Mouse (Mus musculus) small intestine, adult 2 months (tissue): ENCODE results near the gene Maml3. TPM values are rescaled to one million over a fixed set of nuclear protein-coding genes. Genes with fewer than 3 reads are reported as not detected.

Source experiments
- H3K27ac ChIP-seq: fragments of 200-500 bp; 2 replicates; pipeline ENCODE4 v1.5.1; 2012; ENCODE audit warnings: low read depth, low read length, control low read depth, inconsistent platforms; ENCODE audit not compliant: insufficient read depth
- H3K27me3 ChIP-seq: fragments of 200-500 bp; 2 replicates; pipeline ENCODE4 v1.6.1; 2012; ENCODE audit warnings: mild to moderate bottlenecking, moderate library complexity, low read length, inconsistent platforms; ENCODE audit not compliant: control insufficient read depth, insufficient read depth
- H3K36me3 ChIP-seq: fragments of 200-500 bp; 2 replicates; pipeline ENCODE4 v1.6.1; 2012; ENCODE audit warnings: mild to moderate bottlenecking, low read length, control low read depth, inconsistent platforms; ENCODE audit not compliant: control insufficient read depth, insufficient read depth
- H3K4me1 ChIP-seq: fragments of 200-500 bp; 2 replicates; pipeline ENCODE4 v1.6.1; 2012; ENCODE audit warnings: low read length, inconsistent platforms, mixed read lengths; ENCODE audit not compliant: control insufficient read depth, insufficient read depth, insufficient read length
- H3K4me3 ChIP-seq: fragments of 200-500 bp; 2 replicates; pipeline ENCODE4 v1.5.1; 2012; ENCODE audit warnings: low read depth, mild to moderate bottlenecking, control low read depth, inconsistent platforms, low read length, moderate library complexity
- CTCF ChIP-seq: fragments of 200-500 bp; IDR thresholded peaks from 2 replicates; pipeline ENCODE4 v1.5.1; 2012; ENCODE audit warnings: low read depth, mild to moderate bottlenecking, control low read depth, inconsistent platforms, low read length, moderate library complexity, mixed read lengths; ENCODE audit not compliant: insufficient replicate concordance, insufficient read length; ENCODE audit errors: extremely low read depth
- POLR2A ChIP-seq: fragments of 200-500 bp; IDR thresholded peaks from 2 replicates; pipeline ENCODE4 v1.6.1; 2012; ENCODE audit warnings: low read depth, mild to moderate bottlenecking, control low read depth, inconsistent platforms, low read length, moderate library complexity
- WGBS: fragments of 180-500 bp; shearing (Covaris S2); methylation state at CpG from one replicate; pipeline ENCODE4 v1.1.7; 2018; 5-methylcytosine and 5-hydroxymethylcytosine counted together
- polyA plus RNA-seq: library from polyadenylated mRNA; depleted of rRNA; stranded (reverse); fragments of >200 nt; gene quantifications from 2 replicates; pipeline ENCODE4 v1.2.3, GENCODE M21; 2012

Maml3 gene
- polyA plus RNA-seq, 1 experiment = 3.2 TPM

DNA sequence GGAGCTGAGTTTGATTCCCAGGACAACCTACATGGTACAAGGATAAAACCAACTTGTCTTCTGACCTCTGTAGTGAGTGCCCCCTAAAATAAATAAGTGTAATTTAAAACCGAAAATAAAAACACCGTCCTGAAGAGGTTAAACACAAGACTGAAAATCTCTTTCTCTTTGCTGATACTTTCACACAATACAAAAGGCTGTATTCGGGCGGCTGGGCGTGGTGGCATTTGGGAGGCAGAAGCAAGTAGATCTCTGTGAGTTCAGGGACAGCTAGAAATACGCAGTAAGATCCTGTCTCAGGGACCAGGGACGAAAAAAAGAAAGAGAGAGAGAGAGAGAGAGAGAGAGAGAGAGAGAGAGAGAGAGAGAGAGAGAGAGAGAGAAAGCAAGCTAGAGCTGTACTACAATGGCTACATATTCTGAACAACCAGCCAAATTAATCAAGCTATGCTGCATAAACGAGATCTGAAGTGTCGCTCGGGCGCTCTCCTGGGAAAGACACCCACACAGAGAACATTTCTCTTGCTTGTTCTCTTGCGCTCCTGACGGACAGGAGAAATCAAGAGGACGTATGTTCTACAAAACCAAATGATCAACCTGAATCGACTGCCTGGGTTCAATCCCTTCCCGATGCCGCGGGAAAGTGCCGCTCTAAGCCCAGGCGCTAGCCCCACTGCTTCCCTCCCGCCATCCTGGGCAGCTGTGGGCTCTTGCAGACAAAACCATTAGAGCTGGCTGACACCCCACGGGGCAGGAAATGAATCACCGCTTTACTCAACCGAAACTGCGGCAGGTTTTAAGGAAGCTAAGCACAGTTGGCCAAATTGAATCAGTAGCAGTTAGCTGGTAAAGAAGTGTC, 35.3 kb downstream of the Maml3 start:
- H3K27me3 ChIP-seq = no peaks in the 10 kb centered on the region
- H3K36me3 ChIP-seq = no peaks in the 10 kb centered on the region
- peaks cover 2% of the 10 kb centered on the region; the same call in 1 of the 2 replicates for H3K4me1 ChIP-seq
- H3K4me3 ChIP-seq = peak overlapping the region; percentile 63
- 0 out of 2 replicates have a peak overlapping the region, but pooled peaks have one; percentile 11 for H3K27ac ChIP-seq
- 28% methylated on average over 25 of the region's 25 CpGs for WGBS
- TF ChIP-seq CTCF = no peak
- TF ChIP-seq POLR2A = peak; percentile 45; the same call in 1 of the 2 replicates

DNA sequence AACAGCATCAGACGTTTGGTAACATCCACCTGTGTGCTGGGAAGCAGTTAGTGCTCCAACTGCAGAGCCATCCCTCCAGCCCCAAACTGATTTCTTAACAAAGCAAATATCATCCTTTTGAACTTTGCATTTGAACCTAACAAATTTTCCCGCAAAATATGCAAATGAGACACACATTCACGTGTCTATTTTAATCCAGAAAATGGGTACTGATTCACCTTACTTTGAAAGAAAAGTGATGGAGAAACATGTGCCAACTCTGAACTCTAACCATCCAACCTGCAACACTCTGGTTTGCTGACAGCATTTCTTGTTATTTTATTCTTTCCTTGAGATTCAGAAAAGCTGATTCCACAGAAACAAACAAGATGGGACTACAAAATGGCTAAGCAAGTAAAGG, 36.0 kb downstream of the Maml3 start:
- H3K4me3 ChIP-seq = no peak overlapping the region
- H3K27me3 ChIP-seq = no peaks in the 10 kb centered on the region
- 70% methylated on average over 3 of the region's 3 CpGs for WGBS
- peaks cover 2% of the 10 kb centered on the region; the same call in 1 of the 2 replicates for H3K4me1 ChIP-seq
- no peaks in the 10 kb centered on the region for H3K36me3 ChIP-seq
- no peak overlapping the region for H3K27ac ChIP-seq
- TF ChIP-seq POLR2A = no peak
- no peak for TF ChIP-seq CTCF

DNA sequence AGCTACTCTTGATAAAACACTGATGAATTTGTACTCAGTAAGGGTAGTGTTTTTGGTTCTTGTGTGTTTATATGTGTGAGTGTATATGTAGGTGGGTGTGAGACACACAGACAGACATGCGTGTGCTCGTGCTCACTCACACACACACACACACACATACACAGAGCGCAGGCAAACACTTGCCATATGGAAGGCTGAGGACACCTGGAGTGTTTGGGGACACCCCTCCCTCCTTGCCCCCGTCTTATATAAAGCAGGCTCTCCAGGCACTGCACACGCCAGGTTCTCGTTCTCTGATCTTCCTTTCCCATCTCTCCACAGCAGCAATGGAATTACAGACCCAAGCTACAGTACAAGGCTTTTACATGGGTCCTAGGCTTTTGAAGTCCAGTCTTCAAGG, 37.7 kb downstream of the Maml3 start:
- WGBS = 89% methylated on average over 6 of the region's 6 CpGs

GRCm38 (mm10) chr3:52066142-52066541, 38.7 kb downstream of the Maml3 start:
- no peaks in the 10 kb centered on the region for H3K27me3 ChIP-seq
- 32% methylated on average over 3 of the region's 3 CpGs for WGBS
- no peaks in the 10 kb centered on the region for H3K36me3 ChIP-seq

More for the DNA sequence above, 37.7 kb downstream of the Maml3 start:
- Histone ChIP-seq H3K4me3 (no peak overlapping the region), H3K27ac (no peak overlapping the region), H3K36me3 (no peaks in the 10 kb centered on the region), H3K4me1 (peaks cover 8% of the 10 kb centered on the region), H3K27me3 (no peaks in the 10 kb centered on the region)
- TF ChIP-seq POLR2A = no peak
- TF ChIP-seq CTCF = no peak

DNA sequence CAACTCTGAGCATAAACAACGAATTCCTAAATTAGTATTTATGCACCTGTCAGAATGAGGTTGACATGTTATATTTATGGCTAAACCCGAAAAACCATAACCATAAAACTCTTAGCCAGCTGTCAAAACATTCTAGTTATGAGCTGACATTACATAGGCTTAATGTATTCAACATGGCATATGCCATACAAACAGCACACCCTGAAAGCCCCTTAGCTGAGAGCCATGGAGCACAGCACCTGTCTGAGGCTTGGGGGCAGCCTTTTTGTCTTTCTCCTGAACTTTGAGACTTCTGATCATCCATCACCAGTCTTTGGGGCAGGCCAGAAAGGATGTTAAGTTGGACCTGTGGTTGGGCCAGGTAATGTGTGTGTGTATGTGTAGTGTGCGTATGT, 41.6 kb downstream of the Maml3 start:
- H3K4me1 ChIP-seq = peaks cover 6% of the 10 kb centered on the region
- no peaks in the 10 kb centered on the region for H3K27me3 ChIP-seq
- 55% methylated on average over 3 of the region's 3 CpGs for WGBS
- H3K36me3 ChIP-seq = no peaks in the 10 kb centered on the region
- H3K27ac ChIP-seq = no peak overlapping the region
- TF ChIP-seq CTCF = no peak
- TF ChIP-seq POLR2A = no peak
- H3K4me3 ChIP-seq = no peak overlapping the region

More at GRCm38 (mm10) chr3:52066142-52066541, 38.7 kb downstream of the Maml3 start:
- H3K4me3 ChIP-seq = no peak overlapping the region
- peaks cover 8% of the 10 kb centered on the region for H3K4me1 ChIP-seq
- TF ChIP-seq POLR2A (no peak), CTCF (no peak)
- no peak overlapping the region for H3K27ac ChIP-seq

DNA sequence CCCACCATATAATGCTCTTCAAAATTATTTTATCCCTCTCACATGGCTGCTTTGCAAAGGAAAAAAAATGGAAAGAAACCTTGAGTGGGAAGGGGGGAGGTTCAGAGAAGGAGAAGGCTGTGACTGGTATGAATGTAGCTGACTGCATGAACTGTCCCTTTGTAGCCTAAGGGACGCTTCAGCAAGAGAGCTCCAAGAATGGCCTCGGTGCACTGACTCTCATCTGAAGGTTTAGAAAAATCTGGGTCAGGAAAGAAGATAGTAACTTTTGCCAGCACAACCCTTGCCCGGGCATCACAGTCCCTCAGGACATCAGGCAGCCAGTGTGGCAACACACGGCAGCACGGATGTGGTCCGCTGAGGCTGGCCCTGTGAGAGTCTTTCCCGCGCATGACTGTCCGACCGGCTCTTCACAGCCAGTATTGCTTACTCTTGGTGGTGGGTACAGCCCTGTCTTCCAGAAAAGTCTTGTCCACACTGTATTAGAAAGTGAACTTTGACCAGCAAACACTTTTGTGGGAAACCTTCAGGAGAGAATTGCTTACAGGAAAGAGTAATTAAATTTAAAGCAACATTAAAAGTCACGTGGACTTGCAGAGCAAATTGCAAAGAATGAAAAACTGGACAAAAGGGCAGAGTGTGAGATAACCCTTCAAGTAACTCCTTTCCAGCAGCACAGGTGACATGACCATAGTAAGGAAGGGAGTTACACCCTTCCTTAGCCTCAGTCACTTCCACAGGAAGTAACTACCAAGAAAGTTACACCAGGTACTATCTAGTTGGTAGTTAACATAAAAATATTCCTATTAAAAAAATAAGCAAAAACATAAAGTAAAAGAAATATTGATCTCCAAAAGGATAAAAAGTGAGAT, 42.3 kb downstream of the Maml3 start:
- H3K27ac ChIP-seq = no peak overlapping the region
- TF ChIP-seq POLR2A (no peak), CTCF (no peak)
- H3K27me3 ChIP-seq = no peaks in the 10 kb centered on the region
- H3K4me1 ChIP-seq = peaks cover 6% of the 10 kb centered on the region
- no peak overlapping the region for H3K4me3 ChIP-seq
- 39% methylated on average over 11 of the region's 11 CpGs for WGBS
- no peaks in the 10 kb centered on the region for H3K36me3 ChIP-seq
